20 mouse cellular contexts compared by ENCODE assay signal in the genomic region with DNA sequence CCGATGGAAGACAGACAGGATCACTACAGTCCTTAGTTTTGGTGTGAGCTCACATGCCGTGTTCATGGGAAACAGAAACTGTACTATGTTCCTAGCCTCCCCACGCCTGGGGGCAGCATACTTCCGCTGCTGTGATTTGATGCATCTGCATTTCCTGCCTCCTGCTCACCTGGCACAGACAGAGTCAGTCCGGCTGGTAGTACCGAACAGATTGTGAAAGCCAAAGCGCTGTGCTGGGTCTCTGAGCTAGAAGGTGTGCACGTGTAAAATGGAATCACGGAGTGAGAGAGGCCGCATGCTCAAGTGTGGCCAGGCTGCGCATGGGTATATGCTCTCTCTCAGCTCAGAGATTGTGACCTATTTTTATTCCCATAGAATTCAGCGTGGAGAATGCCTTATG.
DNase-seq lines count a peak whose midpoint lies in the region; ATAC-seq and TF ChIP-seq lines count a peak whose summit lies in the region.
"Had no signal": no experiment of that assay in that cellular context is flagged by ENCODE, and none has a peak within 500 bp of the region (broad histone marks: within the 10 kb centered on the region; RNA-seq: fewer than 3 reads in every experiment).

No protein-coding gene starts in this region.

- no peak for ATAC-seq in kidney, postnatal 0 days (replicated peaks; ENCODE audit: low FRiP score, low read depth)
- no peak for ATAC-seq in forebrain, embryonic 11.5 days (replicated peaks; ENCODE audit: low FRiP score)
- ATAC-seq: forebrain, embryonic 15.5 days had no signal

- TF ChIP-seq POLR2A in cerebellum, adult 2 months (IDR thresholded peaks at IDR 0.05; ENCODE audit: borderline replicate concordance, insufficient read depth, low read length) = no peak

- H3K27me3 ChIP-seq in cerebellum, adult 2 months (ENCODE audit: control insufficient read depth, insufficient read depth, low read length) = no peaks in the 10 kb centered on the region
- no peaks in the 10 kb centered on the region for H3K27me3 ChIP-seq in kidney, postnatal 0 days (ENCODE audit: insufficient read depth, low read length)
- no peaks in the 10 kb centered on the region for H3K27me3 ChIP-seq in forebrain, embryonic 11.5 days (ENCODE audit: control insufficient read depth, insufficient read depth, low read length)
- H3K27me3 ChIP-seq: embryonic facial prominence, embryonic 13.5 days; forebrain, embryonic 15.5 days had no signal

- 38% methylated on average over 12 of the region's 12 CpGs for WGBS in cerebellum, adult 2 months
- WGBS in kidney, postnatal 0 days = 81% methylated on average over 12 of the region's 12 CpGs
- 91% methylated on average over 12 of the region's 12 CpGs for WGBS in forebrain, embryonic 11.5 days

- H3K4me1 ChIP-seq in cerebellum, adult 2 months (ENCODE audit: control insufficient read depth, insufficient read depth, low read length) = 0 out of 2 replicates have a peak, but pooled peaks cover 5% of the 10 kb centered on the region
- peaks cover 4% of the 10 kb centered on the region; the same call in 1 of the 2 replicates for H3K4me1 ChIP-seq in kidney, postnatal 0 days (replicated peaks; ENCODE audit: insufficient read depth, low read length)
- no peaks in the 10 kb centered on the region for H3K4me1 ChIP-seq in forebrain, embryonic 11.5 days (replicated peaks; ENCODE audit: control insufficient read depth, insufficient read depth, low read length)
- H3K4me1 ChIP-seq: embryonic facial prominence, embryonic 13.5 days; forebrain, embryonic 15.5 days had no signal

- DNase-seq in cerebellum, adult 2 months = peak in 1 of 2 experiments; percentile 43
- no peak for DNase-seq in cerebellum, adult 11 months
- no peak for DNase-seq in kidney, postnatal 0 days (ENCODE audit: low spot score)
- no peak for DNase-seq in kidney, adult 11 months
- peak; percentile 16 for DNase-seq in thymus, postnatal 0 days (ENCODE audit: low spot score)
- no peak for DNase-seq in thymus, postnatal 10 days (ENCODE audit: low spot score in 2 of 2)
- no peak for DNase-seq in forebrain, embryonic 11.5 days (ENCODE audit: low spot score)
- DNase-seq in adrenal gland, postnatal 14 days = no peak
- DNase-seq: adrenal gland, postnatal 25 days; heart, postnatal 14 days; kidney, adult 2 months; kidney, postnatal 14 days; left cerebral cortex, postnatal 4 days; liver; lung, postnatal 10 days; spleen, adult 18-20 months had no signal

- H3K4me2 ChIP-seq in kidney, postnatal 0 days (ENCODE audit: low read length) = no peak overlapping the region
- H3K4me2 ChIP-seq in forebrain, embryonic 11.5 days (ENCODE audit: low read depth, low read length, severe bottlenecking) = no peak overlapping the region
- H3K4me2 ChIP-seq: embryonic facial prominence, embryonic 13.5 days; forebrain, embryonic 15.5 days; heart, embryonic 11.5 days had no signal

- no peaks in the 10 kb centered on the region for H3K9me3 ChIP-seq in kidney, postnatal 0 days (replicated peaks; ENCODE audit: low read length)
- no peaks in the 10 kb centered on the region for H3K9me3 ChIP-seq in forebrain, embryonic 11.5 days (ENCODE audit: control insufficient read depth, low read length)
- H3K9me3 ChIP-seq: embryonic facial prominence, embryonic 13.5 days; forebrain, embryonic 15.5 days had no signal

- H3K36me3 ChIP-seq in kidney, postnatal 0 days (ENCODE audit: insufficient read depth, low read length) = no peaks in the 10 kb centered on the region
- H3K36me3 ChIP-seq in forebrain, embryonic 11.5 days (ENCODE audit: control insufficient read depth, insufficient read depth, low read length) = no peaks in the 10 kb centered on the region
- H3K36me3 ChIP-seq: embryonic facial prominence, embryonic 13.5 days; forebrain, embryonic 15.5 days had no signal

- peak; percentile 14; the same call in 1 of the 2 replicates for TF ChIP-seq CTCF in cerebellum, adult 2 months (IDR thresholded peaks at IDR 0.05; ENCODE audit: borderline replicate concordance, insufficient read depth, low read depth, low read length)
- 0 out of 2 replicates have a peak, but pooled peaks have one; percentile 7 for TF ChIP-seq CTCF in kidney, postnatal 0 days (IDR thresholded peaks at IDR 0.05; ENCODE audit: low read depth)

- H3K27ac ChIP-seq in cerebellum, adult 2 months (ENCODE audit: insufficient read depth, low read length) = no peak overlapping the region
- H3K27ac ChIP-seq in kidney, postnatal 0 days = no peak overlapping the region
- no peak overlapping the region for H3K27ac ChIP-seq in forebrain, embryonic 11.5 days (ENCODE audit: low read depth, low read length)
- H3K27ac ChIP-seq: embryonic facial prominence, embryonic 13.5 days; forebrain, embryonic 15.5 days; left cerebral cortex, adult 2 months had no signal

- H3K9ac ChIP-seq in kidney, postnatal 0 days (ENCODE audit: low read depth, low read length) = no peak overlapping the region
- no peak overlapping the region for H3K9ac ChIP-seq in forebrain, embryonic 11.5 days (ENCODE audit: low read length)
- H3K9ac ChIP-seq: embryonic facial prominence, embryonic 13.5 days; forebrain, embryonic 15.5 days had no signal

- no peak overlapping the region for H3K4me3 ChIP-seq in cerebellum, adult 2 months (replicated peaks; ENCODE audit: insufficient read depth, low read depth, low read length)
- H3K4me3 ChIP-seq in kidney, postnatal 0 days (replicated peaks; ENCODE audit: low read depth, low read length) = no peak overlapping the region
- H3K4me3 ChIP-seq in forebrain, embryonic 11.5 days (ENCODE audit: low read depth, low read length) = no peak overlapping the region
- H3K4me3 ChIP-seq: embryonic facial prominence, embryonic 13.5 days; forebrain, embryonic 15.5 days; left cerebral cortex, adult 2 months had no signal
